Mouse (Mus musculus): ENCODE data around the gene Krtap4-1. TPM values are rescaled to one million over a fixed set of nuclear protein-coding genes. Genes with fewer than 3 reads are reported as not detected.

The Krtap4-1 gene
- polyA plus RNA-seq, 2 experiments: not detected

DNA sequence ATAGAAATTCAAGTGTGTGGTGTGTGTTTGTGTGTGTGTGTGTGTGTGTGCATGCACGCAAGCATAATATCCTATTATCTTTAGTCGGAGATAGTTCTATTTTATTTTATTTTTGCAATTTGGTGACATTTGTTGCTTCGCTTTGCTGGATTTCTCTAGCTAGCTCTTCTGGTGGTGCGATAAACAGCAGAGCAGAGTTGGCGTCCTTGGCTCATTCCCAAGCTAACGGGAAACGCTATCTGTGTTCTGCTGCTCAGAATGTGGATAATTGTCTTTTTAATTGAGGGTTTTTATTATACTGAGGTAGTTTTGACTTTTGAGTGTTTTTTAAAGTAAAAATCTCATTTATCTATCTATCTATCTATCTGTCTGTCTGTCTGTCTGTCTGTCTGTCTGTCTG, 42.9 kb downstream of the Krtap4-1 start:
- no peak for DNase-seq (ENCODE audit: low spot score)
- TF ChIP-seq POLR2A (IDR thresholded peaks at IDR 0.05; ENCODE audit: borderline replicate concordance, extremely low read depth, insufficient read depth, insufficient read length): no peak
- no peaks in the 10 kb centered on the region for H3K4me1 ChIP-seq (ENCODE audit: control insufficient read depth, insufficient read depth, low read length)
- 90% methylated on average over 7 of the region's 7 CpGs for WGBS
- no peaks in the 10 kb centered on the region for H3K36me3 ChIP-seq (ENCODE audit: control insufficient read depth, insufficient read depth, low read length)
- H3K27me3 ChIP-seq (ENCODE audit: control insufficient read depth, insufficient read depth, low read length): no peaks in the 10 kb centered on the region
- H3K4me2 ChIP-seq (replicated peaks; ENCODE audit: low read depth, low read length, severe bottlenecking): no peak overlapping the region
- H3K9me3 ChIP-seq (ENCODE audit: control insufficient read depth, low read length): no peaks in the 10 kb centered on the region
- no peak overlapping the region for H3K9ac ChIP-seq (ENCODE audit: low read depth, low read length, severe bottlenecking)
- H3K4me3 ChIP-seq (replicated peaks; ENCODE audit: low read length): no peak overlapping the region
- H3K27ac ChIP-seq (replicated peaks; ENCODE audit: low read depth, low read length): no peak overlapping the region
- ATAC-seq (ENCODE audit: low FRiP score, low read depth): no peak

DNA sequence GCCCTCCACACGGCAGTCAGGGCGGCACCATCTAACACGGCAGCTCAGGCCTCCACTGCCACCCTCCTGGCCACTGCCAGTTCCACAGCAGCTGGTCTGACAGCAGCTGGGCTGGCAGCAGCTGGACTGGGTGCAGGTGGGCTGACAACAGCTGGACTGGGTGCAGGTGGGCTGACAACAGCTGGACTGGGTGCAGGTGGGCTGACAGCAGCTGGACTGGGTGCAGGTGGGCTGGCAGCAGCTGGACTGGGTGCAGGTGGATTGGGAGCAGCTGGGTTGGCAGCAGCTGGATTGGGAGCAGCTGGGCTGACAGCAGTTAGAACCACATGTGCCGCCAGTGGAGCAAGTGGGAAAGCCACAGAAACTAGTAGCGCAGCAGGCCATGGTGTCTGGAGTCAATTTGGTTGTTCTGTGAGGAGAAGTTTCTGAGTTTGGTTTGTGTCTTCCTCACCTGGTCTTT, 44.8 kb downstream of the Krtap4-1 start, which contains the start of gene Krtap1-4:
Gene Krtap1-4, minus strand, starts transcription at position 410 of the 460 bp plus-strand sequence.
- H3K9ac ChIP-seq (ENCODE audit: low read depth, low read length, severe bottlenecking): no peak within 1 kb of the TSS
- no peaks in the 10 kb centered on the region for H3K27me3 ChIP-seq (ENCODE audit: control insufficient read depth, insufficient read depth, low read length)
- no peak for ATAC-seq (ENCODE audit: low FRiP score, low read depth)
- no peak within 1 kb of the TSS for H3K27ac ChIP-seq (replicated peaks; ENCODE audit: low read depth, low read length)
- H3K4me3 ChIP-seq (replicated peaks; ENCODE audit: low read length): no peak within 1 kb of the TSS
- no peaks in the 10 kb centered on the region for H3K9me3 ChIP-seq (ENCODE audit: control insufficient read depth, low read length)
- H3K36me3 ChIP-seq (ENCODE audit: control insufficient read depth, insufficient read depth, low read length): no peaks in the 10 kb centered on the region
- TF ChIP-seq POLR2A (IDR thresholded peaks at IDR 0.05; ENCODE audit: borderline replicate concordance, extremely low read depth, insufficient read depth, insufficient read length): no peak
- 65% methylated on average over 5 of the region's 5 CpGs for WGBS
- H3K4me2 ChIP-seq (replicated peaks; ENCODE audit: low read depth, low read length, severe bottlenecking): no peak within 1 kb of the TSS
- no peak for DNase-seq (ENCODE audit: low spot score)
- H3K4me1 ChIP-seq (ENCODE audit: control insufficient read depth, insufficient read depth, low read length): no peaks in the 10 kb centered on the region

DNA sequence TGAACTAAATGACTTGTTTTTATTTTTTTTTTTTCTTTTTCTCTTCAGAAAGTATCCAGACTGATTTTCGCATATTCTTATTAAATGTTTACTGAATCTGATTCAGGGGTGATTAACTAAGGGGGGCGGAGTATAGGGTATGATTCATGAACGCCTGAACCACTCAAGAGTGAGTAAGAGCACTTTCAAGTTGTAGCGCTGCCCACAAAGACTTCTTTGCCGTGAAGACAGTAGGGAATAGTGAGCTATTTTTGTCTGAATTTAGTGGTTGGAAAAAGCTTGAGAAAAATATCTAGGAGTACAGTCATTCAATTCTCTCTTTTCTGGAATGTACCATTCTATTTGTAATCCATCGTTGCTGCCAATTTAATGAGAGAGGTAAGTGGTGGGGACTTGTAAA, 46.5 kb downstream of the Krtap4-1 start:
- no peak overlapping the region for H3K4me3 ChIP-seq (replicated peaks; ENCODE audit: low read length)
- 83% methylated on average over 6 of the region's 6 CpGs for WGBS
- ATAC-seq (ENCODE audit: low FRiP score, low read depth) (no peak), DNase-seq (ENCODE audit: low spot score) (no peak)
- no peaks in the 10 kb centered on the region for H3K36me3 ChIP-seq (ENCODE audit: control insufficient read depth, insufficient read depth, low read length)
- H3K4me2 ChIP-seq (replicated peaks; ENCODE audit: low read depth, low read length, severe bottlenecking): no peak overlapping the region
- H3K9ac ChIP-seq (ENCODE audit: low read depth, low read length, severe bottlenecking): no peak overlapping the region
- H3K9me3 ChIP-seq (ENCODE audit: control insufficient read depth, low read length): no peaks in the 10 kb centered on the region
- H3K27ac ChIP-seq (replicated peaks; ENCODE audit: low read depth, low read length): no peak overlapping the region
- TF ChIP-seq POLR2A (IDR thresholded peaks at IDR 0.05; ENCODE audit: borderline replicate concordance, extremely low read depth, insufficient read depth, insufficient read length): no peak
- H3K4me1 ChIP-seq (ENCODE audit: control insufficient read depth, insufficient read depth, low read length): no peaks in the 10 kb centered on the region
- H3K27me3 ChIP-seq (ENCODE audit: control insufficient read depth, insufficient read depth, low read length): no peaks in the 10 kb centered on the region

DNA sequence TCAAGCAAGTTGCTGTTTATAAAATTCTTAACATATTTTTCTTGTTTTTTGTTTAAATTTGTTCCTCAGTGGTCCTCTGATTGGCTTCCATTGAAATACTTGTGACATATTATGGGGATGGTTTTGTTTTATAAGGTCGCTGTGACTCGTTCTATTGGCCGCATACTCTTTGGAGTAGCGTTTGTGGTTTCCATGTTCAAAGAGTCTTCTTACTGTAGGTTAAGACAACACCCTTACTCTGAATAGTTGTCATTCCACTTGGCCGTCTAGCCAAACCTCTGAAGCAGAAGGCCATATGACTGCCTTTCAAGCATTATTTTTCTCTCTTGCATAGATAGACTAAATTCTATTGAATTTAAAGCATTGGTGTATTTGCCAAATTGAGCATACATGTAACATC, 47.0 kb downstream of the Krtap4-1 start:
- Histone ChIP-seq H3K4me3 (replicated peaks; ENCODE audit: low read length) (no peak overlapping the region), H3K9ac (ENCODE audit: low read depth, low read length, severe bottlenecking) (no peak overlapping the region), H3K36me3 (ENCODE audit: control insufficient read depth, insufficient read depth, low read length) (no peaks in the 10 kb centered on the region), H3K27me3 (ENCODE audit: control insufficient read depth, insufficient read depth, low read length) (no peaks in the 10 kb centered on the region), H3K4me2 (replicated peaks; ENCODE audit: low read depth, low read length, severe bottlenecking) (no peak overlapping the region), H3K27ac (replicated peaks; ENCODE audit: low read depth, low read length) (no peak overlapping the region), H3K9me3 (ENCODE audit: control insufficient read depth, low read length) (no peaks in the 10 kb centered on the region), H3K4me1 (ENCODE audit: control insufficient read depth, insufficient read depth, low read length) (no peaks in the 10 kb centered on the region)
- 89% methylated on average over 5 of the region's 5 CpGs for WGBS
- ATAC-seq (ENCODE audit: low FRiP score, low read depth) (no peak), DNase-seq (ENCODE audit: low spot score) (no peak)
- no peak for TF ChIP-seq POLR2A (IDR thresholded peaks at IDR 0.05; ENCODE audit: borderline replicate concordance, extremely low read depth, insufficient read depth, insufficient read length)

DNA sequence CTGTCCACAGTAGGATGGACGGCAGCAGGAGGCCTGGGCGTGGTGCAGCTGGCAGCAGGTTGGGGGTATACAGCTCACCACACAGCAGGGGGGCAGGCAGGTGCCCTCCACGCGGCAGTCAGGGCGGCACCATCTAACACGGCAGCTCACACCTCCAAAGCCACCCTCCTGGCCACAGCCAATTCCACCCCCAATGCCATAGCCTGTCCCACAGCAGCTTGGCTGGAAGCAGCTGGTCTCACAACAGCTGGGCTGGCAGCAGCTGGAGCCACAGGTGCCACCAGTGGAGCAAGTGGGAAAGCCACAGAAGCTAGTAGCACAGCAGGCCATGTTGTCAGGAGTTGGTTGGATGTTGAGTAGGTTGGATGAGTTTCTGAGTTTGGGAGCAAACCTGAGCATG, 47.4 kb downstream of the Krtap4-1 start, which contains the start of gene Krtap1-5:
Gene Krtap1-5, minus strand, starts transcription at position 381 of the 400 bp plus-strand sequence.
- DNase-seq (ENCODE audit: low spot score) (no peak), ATAC-seq (ENCODE audit: low FRiP score, low read depth) (no peak)
- no peaks in the 10 kb centered on the region for H3K27me3 ChIP-seq (ENCODE audit: control insufficient read depth, insufficient read depth, low read length)
- H3K36me3 ChIP-seq (ENCODE audit: control insufficient read depth, insufficient read depth, low read length): no peaks in the 10 kb centered on the region
- no peak for TF ChIP-seq POLR2A (IDR thresholded peaks at IDR 0.05; ENCODE audit: borderline replicate concordance, extremely low read depth, insufficient read depth, insufficient read length)
- no peak within 1 kb of the TSS for H3K9ac ChIP-seq (ENCODE audit: low read depth, low read length, severe bottlenecking)
- H3K9me3 ChIP-seq (ENCODE audit: control insufficient read depth, low read length): no peaks in the 10 kb centered on the region
- WGBS: 68% methylated on average over 3 of the region's 6 CpGs
- H3K4me3 ChIP-seq (replicated peaks; ENCODE audit: low read length): no peak within 1 kb of the TSS
- H3K4me2 ChIP-seq (replicated peaks; ENCODE audit: low read depth, low read length, severe bottlenecking): no peak within 1 kb of the TSS
- no peak within 1 kb of the TSS for H3K27ac ChIP-seq (replicated peaks; ENCODE audit: low read depth, low read length)
- no peaks in the 10 kb centered on the region for H3K4me1 ChIP-seq (ENCODE audit: control insufficient read depth, insufficient read depth, low read length)

Other genes starting within 250 kb of the Krtap4-1 start
Only the 30 nearest of the 38 such genes appear.
- 0.51 and 1.2 TPM in 2 replicates for gene Krt23, start 135.1 kb downstream of the Krtap4-1 start, polyA plus RNA-seq (2012; rRNA removed)
- gene Krt23, start 135.1 kb downstream of the Krtap4-1 start, polyA plus RNA-seq (2014; fragmentation: Nextera tagmentation; extraction: Ambion mirVana): 2.7 and 3.7 TPM in 2 replicates
- not detected in 2 replicates for gene Krt39, start 106.9 kb downstream of the Krtap4-1 start, polyA plus RNA-seq (2012; rRNA removed)
- not detected in 2 replicates for gene Krt39, start 106.9 kb downstream of the Krtap4-1 start, polyA plus RNA-seq (2014; fragmentation: Nextera tagmentation; extraction: Ambion mirVana)
- gene Krt40, start 85.1 kb downstream of the Krtap4-1 start, polyA plus RNA-seq (2012; rRNA removed): not detected in 2 replicates
- gene Krt40, start 85.1 kb downstream of the Krtap4-1 start, polyA plus RNA-seq (2014; fragmentation: Nextera tagmentation; extraction: Ambion mirVana): not detected in 2 replicates
- gene Krtap3-3, start 77.4 kb downstream of the Krtap4-1 start, polyA plus RNA-seq (2012; rRNA removed): 0.09 TPM in 1 of 2 replicates, not detected in the other
- not detected in 2 replicates for gene Krtap3-3, start 77.4 kb downstream of the Krtap4-1 start, polyA plus RNA-seq (2014; fragmentation: Nextera tagmentation; extraction: Ambion mirVana)
- gene Krtap3-2, start 71.4 kb downstream of the Krtap4-1 start, polyA plus RNA-seq (2012; rRNA removed): not detected in 2 replicates
- gene Krtap3-2, start 71.4 kb downstream of the Krtap4-1 start, polyA plus RNA-seq (2014; fragmentation: Nextera tagmentation; extraction: Ambion mirVana): not detected in 2 replicates
- not detected in 2 replicates for gene Gm11939, start 68.8 kb downstream of the Krtap4-1 start, polyA plus RNA-seq (2012; rRNA removed)
- gene Gm11939, start 68.8 kb downstream of the Krtap4-1 start, polyA plus RNA-seq (2014; fragmentation: Nextera tagmentation; extraction: Ambion mirVana): not detected in 2 replicates
- not detected in 2 replicates for gene Krtap3-1, start 61.6 kb downstream of the Krtap4-1 start, polyA plus RNA-seq (2012; rRNA removed)
- gene Krtap3-1, start 61.6 kb downstream of the Krtap4-1 start, polyA plus RNA-seq (2014; fragmentation: Nextera tagmentation; extraction: Ambion mirVana): not detected in 2 replicates
- not detected in 2 replicates for gene Krtap1-5, start 47.2 kb downstream of the Krtap4-1 start, polyA plus RNA-seq (2012; rRNA removed)
- gene Krtap1-5, start 47.2 kb downstream of the Krtap4-1 start, polyA plus RNA-seq (2014; fragmentation: Nextera tagmentation; extraction: Ambion mirVana): not detected in 2 replicates
- gene Krtap1-4, start 44.6 kb downstream of the Krtap4-1 start, polyA plus RNA-seq (2012; rRNA removed): not detected in 2 replicates
- gene Krtap1-4, start 44.6 kb downstream of the Krtap4-1 start, polyA plus RNA-seq (2014; fragmentation: Nextera tagmentation; extraction: Ambion mirVana): not detected in 2 replicates
- not detected in 2 replicates for gene Krtap1-3, start 36.9 kb downstream of the Krtap4-1 start, polyA plus RNA-seq (2012; rRNA removed)
- gene Krtap1-3, start 36.9 kb downstream of the Krtap4-1 start, polyA plus RNA-seq (2014; fragmentation: Nextera tagmentation; extraction: Ambion mirVana): not detected in 2 replicates
- not detected in 2 replicates for gene Krtap9-3, start 30.1 kb downstream of the Krtap4-1 start, polyA plus RNA-seq (2012; rRNA removed)
- not detected in 2 replicates for gene Krtap9-3, start 30.1 kb downstream of the Krtap4-1 start, polyA plus RNA-seq (2014; fragmentation: Nextera tagmentation; extraction: Ambion mirVana)
- not detected in 2 replicates for gene Gm11938, start 24.9 kb downstream of the Krtap4-1 start, polyA plus RNA-seq (2012; rRNA removed)
- not detected in 2 replicates for gene Gm11938, start 24.9 kb downstream of the Krtap4-1 start, polyA plus RNA-seq (2014; fragmentation: Nextera tagmentation; extraction: Ambion mirVana)
- not detected in 2 replicates for gene Gm11937, start 18.0 kb downstream of the Krtap4-1 start, polyA plus RNA-seq (2012; rRNA removed)
- not detected in 2 replicates for gene Gm11937, start 18.0 kb downstream of the Krtap4-1 start, polyA plus RNA-seq (2014; fragmentation: Nextera tagmentation; extraction: Ambion mirVana)
- gene Krtap2-4, start 13.4 kb downstream of the Krtap4-1 start, polyA plus RNA-seq (2012; rRNA removed): not detected in 2 replicates
- not detected in 2 replicates for gene Krtap2-4, start 13.4 kb downstream of the Krtap4-1 start, polyA plus RNA-seq (2014; fragmentation: Nextera tagmentation; extraction: Ambion mirVana)
- gene Gm11562, start 7.8 kb downstream of the Krtap4-1 start, polyA plus RNA-seq (2012; rRNA removed): not detected in 2 replicates
- not detected in 2 replicates for gene Gm11562, start 7.8 kb downstream of the Krtap4-1 start, polyA plus RNA-seq (2014; fragmentation: Nextera tagmentation; extraction: Ambion mirVana)
- gene Krtap4-2, start 6.8 kb upstream of the Krtap4-1 start, polyA plus RNA-seq (2012; rRNA removed): not detected in 2 replicates
- not detected in 2 replicates for gene Krtap4-2, start 6.8 kb upstream of the Krtap4-1 start, polyA plus RNA-seq (2014; fragmentation: Nextera tagmentation; extraction: Ambion mirVana)
- not detected in 2 replicates for gene Krtap4-7, start 15.9 kb upstream of the Krtap4-1 start, polyA plus RNA-seq (2012; rRNA removed)
- gene Krtap4-7, start 15.9 kb upstream of the Krtap4-1 start, polyA plus RNA-seq (2014; fragmentation: Nextera tagmentation; extraction: Ambion mirVana): not detected in 2 replicates
- gene Gm11555, start 22.0 kb upstream of the Krtap4-1 start, polyA plus RNA-seq (2012; rRNA removed): not detected in 2 replicates
- gene Gm11555, start 22.0 kb upstream of the Krtap4-1 start, polyA plus RNA-seq (2014; fragmentation: Nextera tagmentation; extraction: Ambion mirVana): not detected in 2 replicates
- gene Gm11563, start 30.7 kb upstream of the Krtap4-1 start, polyA plus RNA-seq (2012; rRNA removed): not detected in 2 replicates
- gene Gm11563, start 30.7 kb upstream of the Krtap4-1 start, polyA plus RNA-seq (2014; fragmentation: Nextera tagmentation; extraction: Ambion mirVana): not detected in 2 replicates
- not detected in 2 replicates for gene Krtap4-6, start 37.7 kb upstream of the Krtap4-1 start, polyA plus RNA-seq (2012; rRNA removed)
- not detected in 2 replicates for gene Krtap4-6, start 37.7 kb upstream of the Krtap4-1 start, polyA plus RNA-seq (2014; fragmentation: Nextera tagmentation; extraction: Ambion mirVana)
- gene Gm14190, start 62.5 kb upstream of the Krtap4-1 start, polyA plus RNA-seq (2012; rRNA removed): not detected in 2 replicates
- gene Gm14190, start 62.5 kb upstream of the Krtap4-1 start, polyA plus RNA-seq (2014; fragmentation: Nextera tagmentation; extraction: Ambion mirVana): not detected in 2 replicates
- not detected in 2 replicates for gene Gm14180, start 106.1 kb upstream of the Krtap4-1 start, polyA plus RNA-seq (2012; rRNA removed)
- gene Gm14180, start 106.1 kb upstream of the Krtap4-1 start, polyA plus RNA-seq (2014; fragmentation: Nextera tagmentation; extraction: Ambion mirVana): not detected in 2 replicates
- not detected in 2 replicates for gene Gm11595, start 144.7 kb upstream of the Krtap4-1 start, polyA plus RNA-seq (2012; rRNA removed)
- not detected in 2 replicates for gene Gm11595, start 144.7 kb upstream of the Krtap4-1 start, polyA plus RNA-seq (2014; fragmentation: Nextera tagmentation; extraction: Ambion mirVana)
- not detected in 2 replicates for gene Krtap4-8, start 152.5 kb upstream of the Krtap4-1 start, polyA plus RNA-seq (2012; rRNA removed)
- gene Krtap4-8, start 152.5 kb upstream of the Krtap4-1 start, polyA plus RNA-seq (2014; fragmentation: Nextera tagmentation; extraction: Ambion mirVana): not detected in 2 replicates
- not detected in 2 replicates for gene Krtap4-9, start 157.0 kb upstream of the Krtap4-1 start, polyA plus RNA-seq (2012; rRNA removed)
- gene Krtap4-9, start 157.0 kb upstream of the Krtap4-1 start, polyA plus RNA-seq (2014; fragmentation: Nextera tagmentation; extraction: Ambion mirVana): not detected in 2 replicates
- gene Gm11596, start 165.2 kb upstream of the Krtap4-1 start, polyA plus RNA-seq (2012; rRNA removed): not detected in 2 replicates
- not detected in 2 replicates for gene Gm11596, start 165.2 kb upstream of the Krtap4-1 start, polyA plus RNA-seq (2014; fragmentation: Nextera tagmentation; extraction: Ambion mirVana)
- not detected in 2 replicates for gene Gm11569, start 170.7 kb upstream of the Krtap4-1 start, polyA plus RNA-seq (2012; rRNA removed)
- not detected in 2 replicates for gene Gm11569, start 170.7 kb upstream of the Krtap4-1 start, polyA plus RNA-seq (2014; fragmentation: Nextera tagmentation; extraction: Ambion mirVana)
- not detected in 2 replicates for gene Gm11554, start 176.2 kb upstream of the Krtap4-1 start, polyA plus RNA-seq (2012; rRNA removed)
- not detected in 2 replicates for gene Gm11554, start 176.2 kb upstream of the Krtap4-1 start, polyA plus RNA-seq (2014; fragmentation: Nextera tagmentation; extraction: Ambion mirVana)
- not detected in 2 replicates for gene Krtap4-13, start 181.7 kb upstream of the Krtap4-1 start, polyA plus RNA-seq (2012; rRNA removed)
- gene Krtap4-13, start 181.7 kb upstream of the Krtap4-1 start, polyA plus RNA-seq (2014; fragmentation: Nextera tagmentation; extraction: Ambion mirVana): not detected in 2 replicates
- 0.12 TPM in 1 of 2 replicates, not detected in the other for gene Gm11564, start 187.4 kb upstream of the Krtap4-1 start, polyA plus RNA-seq (2012; rRNA removed)
- not detected in 2 replicates for gene Gm11564, start 187.4 kb upstream of the Krtap4-1 start, polyA plus RNA-seq (2014; fragmentation: Nextera tagmentation; extraction: Ambion mirVana)

All from limb, embryonic 14.5 days (tissue).